Mouse (Mus musculus) kidney, embryonic 16.5 days (tissue): ENCODE results near the gene Lrp5. TPM values are rescaled to one million over a fixed set of nuclear protein-coding genes. Genes with fewer than 3 reads are reported as not detected.

ENCODE experiments used
- ATAC-seq: fragments of 200-750 bp; cut with Nextera tagmentation; 2 replicates; pipeline ENCODE4 v1.8.0; 2017; ENCODE audit warnings: moderate TSS enrichment; ENCODE audit not compliant: low FRiP score, low TSS enrichment
- H3K27ac ChIP-seq: fragments of 300-500 bp; sonication (generic); 2 replicates; pipeline ENCODE4 v1.5.1; 2014; ENCODE audit warnings: low read length
- H3K27me3 ChIP-seq: fragments of 300-500 bp; sonication (generic); 2 replicates; pipeline ENCODE4 v1.6.1; 2014; ENCODE audit warnings: low read length, control low read depth, mixed read lengths; ENCODE audit not compliant: insufficient read depth
- H3K36me3 ChIP-seq: fragments of 300-500 bp; sonication (generic); 2 replicates; pipeline ENCODE4 v1.6.1; 2014; ENCODE audit warnings: low read length, control low read depth, mixed read lengths; ENCODE audit not compliant: insufficient read depth
- H3K4me1 ChIP-seq: fragments of 300-500 bp; sonication (generic); 2 replicates; pipeline ENCODE4 v1.6.1; 2014; ENCODE audit warnings: low read length, control low read depth, mixed read lengths; ENCODE audit not compliant: insufficient read depth
- H3K4me2 ChIP-seq: fragments of 300-500 bp; sonication (generic); replicated peaks from 2 replicates; pipeline ENCODE4 v1.6.1; 2014; ENCODE audit warnings: low read depth, low read length
- H3K4me3 ChIP-seq: fragments of 300-500 bp; sonication (generic); 2 replicates; pipeline ENCODE4 v1.5.1; 2014; ENCODE audit warnings: mild to moderate bottlenecking, low read length
- H3K9ac ChIP-seq: fragments of 300-500 bp; sonication (generic); replicated peaks from 2 replicates; pipeline ENCODE4 v1.6.1; 2014; ENCODE audit warnings: low read length
- H3K9me3 ChIP-seq: fragments of 300-500 bp; sonication (generic); 2 replicates; pipeline ENCODE4 v1.6.1; 2016; ENCODE audit warnings: low read length, control low read depth
- WGBS: fragments of 180-500 bp; shearing (Covaris S2); extraction: QIAGEN DNeasy Blood & Tissue Kit; methylation state at CpG from one replicate; pipeline ENCODE4 v1.1.7; 2014; 5-methylcytosine and 5-hydroxymethylcytosine counted together
- polyA plus RNA-seq: library from polyadenylated mRNA; unstranded; fragments of >200 nt; fragmentation: Nextera tagmentation; extraction: Ambion mirVana; gene quantifications from 2 replicates; pipeline ENCODE4 v1.2.1, GENCODE M21; 2015

Gene Lrp5
- polyA plus RNA-seq, 1 experiment from 2014 or later = 7.0 TPM

DNA sequence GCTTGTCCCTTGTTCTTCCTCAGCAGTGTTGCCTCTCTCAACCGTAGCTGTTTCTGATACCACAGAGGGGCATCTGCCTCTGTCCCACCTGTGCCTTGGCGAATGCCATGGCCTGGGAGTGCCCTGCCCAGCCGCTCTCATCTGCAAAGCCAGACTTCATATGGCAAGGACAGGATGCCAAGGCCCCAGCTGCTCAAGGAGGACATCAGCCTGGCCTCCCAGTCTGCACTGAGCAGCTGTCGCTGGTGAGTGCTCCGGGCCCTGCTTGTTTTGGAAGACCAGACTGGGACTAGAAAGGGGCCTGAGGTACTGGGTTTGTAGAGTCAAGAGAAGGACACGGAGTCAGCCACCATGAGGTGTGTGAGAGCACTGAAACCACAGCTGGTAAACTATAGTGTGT, 28.0 kb upstream of the Lrp5 start:
- peaks cover 7% of the 10 kb centered on the region for H3K4me1 ChIP-seq
- H3K27ac ChIP-seq = no peak overlapping the region
- H3K4me2 ChIP-seq = no peak overlapping the region
- no peak overlapping the region for H3K9ac ChIP-seq
- no peaks in the 10 kb centered on the region for H3K27me3 ChIP-seq
- no peaks in the 10 kb centered on the region for H3K9me3 ChIP-seq
- peaks cover 31% of the 10 kb centered on the region for H3K36me3 ChIP-seq
- no peak for ATAC-seq
- WGBS = 96% methylated on average over 6 of the region's 6 CpGs
- H3K4me3 ChIP-seq = no peak overlapping the region

DNA sequence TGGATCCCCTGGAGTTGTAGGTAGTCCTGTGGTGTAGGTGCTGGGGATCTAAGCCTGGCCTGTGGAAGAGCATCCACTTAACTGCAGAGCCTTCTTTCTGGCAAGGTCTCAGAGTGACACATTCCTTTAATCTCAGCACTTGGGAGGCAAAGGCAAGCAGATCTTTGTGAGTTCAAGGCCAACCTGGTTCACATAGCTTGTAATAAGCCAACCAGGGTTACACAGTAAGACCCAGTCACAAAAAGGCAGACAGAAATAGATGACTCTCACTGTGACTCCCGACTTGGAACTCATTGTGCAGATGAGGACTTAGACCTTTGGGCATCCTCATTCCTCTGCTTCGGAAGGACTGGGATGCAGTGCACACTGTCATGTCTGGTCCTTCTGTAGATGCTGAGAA, 24.1 kb upstream of the Lrp5 start:
- no peaks in the 10 kb centered on the region for H3K27me3 ChIP-seq
- H3K9ac ChIP-seq = no peak overlapping the region
- no peak overlapping the region for H3K27ac ChIP-seq
- H3K4me1 ChIP-seq = peaks cover 13% of the 10 kb centered on the region
- H3K9me3 ChIP-seq = no peaks in the 10 kb centered on the region
- WGBS = 87% methylated on average over 2 of the region's 2 CpGs
- peaks cover 11% of the 10 kb centered on the region; the same call in 1 of the 2 replicates for H3K36me3 ChIP-seq
- ATAC-seq = no peak
- no peak overlapping the region for H3K4me2 ChIP-seq
- H3K4me3 ChIP-seq = no peak overlapping the region

DNA sequence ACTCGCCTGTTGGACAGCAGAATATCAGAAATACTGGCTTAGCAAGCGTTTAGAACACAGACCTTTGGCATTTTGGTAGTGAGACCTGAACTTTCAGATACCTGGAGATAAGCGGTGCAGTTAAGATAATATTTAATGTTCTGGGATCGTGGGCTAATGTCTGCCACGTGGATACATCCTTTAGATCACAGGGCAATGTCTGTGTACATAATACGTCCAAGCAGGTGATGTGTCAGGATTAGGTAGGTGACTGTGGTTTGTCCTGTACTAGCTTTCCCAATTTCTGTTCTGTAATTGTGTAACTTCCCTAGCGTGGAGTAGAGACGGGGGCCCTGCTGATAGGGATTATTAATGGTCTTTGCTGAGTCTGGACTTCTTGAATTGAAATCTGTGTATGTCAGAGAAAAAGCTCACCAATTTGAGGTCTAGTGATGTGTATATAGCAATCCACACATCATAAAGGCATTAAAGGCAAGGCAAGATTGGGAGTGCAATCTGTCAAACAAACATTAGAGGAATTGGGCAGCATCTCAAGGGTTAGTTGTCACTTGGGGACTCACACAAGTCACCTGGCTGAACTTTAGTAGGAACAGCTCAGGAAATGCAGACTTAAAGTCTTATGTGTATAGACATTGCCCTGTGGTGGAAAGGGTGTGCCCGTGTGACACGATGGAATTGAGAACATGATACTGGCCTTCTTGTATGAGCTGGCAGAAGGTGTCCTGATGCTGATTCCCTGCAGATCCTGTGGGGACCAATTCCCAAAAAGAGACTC, 22.8 kb upstream of the Lrp5 start:
- ATAC-seq = no peak
- Histone ChIP-seq H3K27ac (no peak overlapping the region), H3K4me1 (peaks cover 13% of the 10 kb centered on the region), H3K9me3 (no peaks in the 10 kb centered on the region), H3K27me3 (no peaks in the 10 kb centered on the region), H3K9ac (peak overlapping the region; percentile 83; the same call in 1 of the 2 replicates), H3K4me3 (peak overlapping the region; percentile 67), H3K4me2 (peak overlapping the region; percentile 84), H3K36me3 (no peaks in the 10 kb centered on the region)
- WGBS = 24% methylated on average over 10 of the region's 10 CpGs

DNA sequence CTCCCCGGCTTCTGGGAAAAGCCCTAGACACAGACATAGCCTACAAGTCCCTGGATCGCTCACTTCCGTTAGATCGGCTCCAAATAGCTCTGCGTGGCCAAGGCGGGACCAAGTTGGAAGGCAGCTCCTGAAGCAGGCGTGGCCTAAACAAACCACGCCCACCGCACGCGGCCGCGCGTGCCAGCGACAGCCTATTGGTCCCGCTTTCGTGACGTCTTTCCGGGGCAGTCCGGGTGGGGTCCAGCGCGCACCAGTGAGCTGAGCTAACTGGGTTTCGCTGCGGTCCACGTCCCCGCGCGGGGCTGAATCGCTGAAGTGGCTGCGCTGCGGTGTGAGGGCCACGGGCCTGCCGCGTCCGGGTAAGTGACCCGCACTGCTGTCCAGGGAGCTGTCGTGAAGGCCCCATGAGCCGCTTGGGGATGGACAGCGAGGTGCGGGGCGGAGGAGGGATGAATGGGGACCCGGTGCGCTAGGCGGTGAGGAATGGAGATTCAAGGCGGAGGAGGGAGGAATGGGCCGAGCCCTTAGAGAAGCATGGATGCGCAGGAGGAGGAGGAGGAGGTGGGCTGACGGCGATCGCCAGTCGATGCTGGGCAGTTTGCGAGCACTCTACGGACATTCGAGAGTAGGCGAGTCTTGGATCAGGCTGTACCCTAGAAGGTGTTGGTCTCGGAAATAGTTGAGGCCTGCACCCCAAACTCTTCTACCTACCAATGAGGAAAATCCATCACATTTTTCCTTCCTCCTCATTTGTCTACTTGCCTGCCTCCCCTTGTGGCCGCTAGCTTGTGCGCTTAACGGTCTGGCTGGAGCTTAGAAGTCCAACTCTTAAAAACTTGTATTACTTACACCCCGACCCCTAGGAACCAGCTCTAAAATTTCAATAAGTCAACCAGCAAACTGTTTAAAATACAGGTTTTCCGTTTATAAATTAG, 22.0 kb upstream of the Lrp5 start, which contains the start of gene 1810055G02Rik:
Gene 1810055G02Rik, plus strand, starts transcription at position 216 of the 935 bp plus-strand sequence.
- H3K36me3 ChIP-seq = no peaks in the 10 kb centered on the region
- H3K27ac ChIP-seq = peak within 1 kb of the TSS; percentile 91
- WGBS = under 1% methylated on average over 61 of the region's 61 CpGs
- peak; percentile 98 for ATAC-seq
- H3K4me2 ChIP-seq = peak within 1 kb of the TSS; percentile 84
- H3K4me1 ChIP-seq = peaks cover 13% of the 10 kb centered on the region
- H3K27me3 ChIP-seq = no peaks in the 10 kb centered on the region
- no peaks in the 10 kb centered on the region for H3K9me3 ChIP-seq
- H3K9ac ChIP-seq = peak within 1 kb of the TSS; percentile 83
- H3K4me3 ChIP-seq = peak within 1 kb of the TSS; percentile 67

DNA sequence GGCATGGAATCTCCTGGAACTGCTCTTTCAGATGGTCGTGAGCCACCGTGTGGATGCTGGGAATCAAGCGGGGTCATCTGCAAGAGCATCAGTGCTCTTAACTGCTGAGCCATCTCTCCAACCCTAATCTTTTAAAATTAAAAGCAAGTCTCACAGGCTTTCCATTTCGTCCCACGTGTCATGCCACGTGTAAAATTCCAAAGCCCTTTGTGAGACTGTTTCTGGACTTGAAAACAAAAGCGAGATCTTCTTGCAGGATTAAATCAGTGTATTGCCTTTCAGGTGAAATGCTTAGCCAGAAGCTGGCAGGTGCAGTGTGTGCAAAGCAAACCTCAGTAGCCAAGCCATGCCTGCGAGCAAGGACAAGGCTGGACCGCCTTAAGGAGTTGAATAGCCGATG, 21.2 kb upstream of the Lrp5 start:
- 40% methylated on average over 10 of the region's 10 CpGs for WGBS
- ATAC-seq = no peak

DNA sequence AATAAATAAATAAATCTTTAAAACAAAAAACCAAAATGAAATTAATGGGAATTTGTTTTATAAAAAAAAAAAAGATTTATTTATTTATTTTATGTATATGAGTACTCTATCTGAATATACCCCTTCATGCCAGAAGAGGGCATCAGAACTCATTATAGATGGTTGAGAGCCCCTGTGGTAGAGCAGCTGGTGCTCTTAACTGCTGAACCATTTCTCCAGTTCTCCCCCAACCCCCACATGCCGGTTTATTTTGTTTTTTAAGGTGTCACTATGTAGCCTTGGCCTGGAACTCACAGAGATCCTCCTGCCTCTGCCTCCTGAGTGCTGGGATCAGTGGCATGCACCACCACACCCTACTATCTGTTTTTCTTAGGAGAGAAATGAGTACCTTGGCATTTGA, 19.9 kb upstream of the Lrp5 start:
- WGBS = 53% methylated on average over 1 of the region's 1 CpGs
- Histone ChIP-seq H3K4me1 (peaks cover 13% of the 10 kb centered on the region), H3K4me2 (no peak overlapping the region), H3K36me3 (no peaks in the 10 kb centered on the region), H3K9ac (no peak overlapping the region), H3K9me3 (no peaks in the 10 kb centered on the region), H3K4me3 (no peak overlapping the region), H3K27ac (no peak overlapping the region), H3K27me3 (no peaks in the 10 kb centered on the region)
- no peak for ATAC-seq

More for the DNA sequence above, 21.2 kb upstream of the Lrp5 start:
- Histone ChIP-seq H3K4me3 (peak overlapping the region; percentile 67), H3K36me3 (no peaks in the 10 kb centered on the region), H3K9ac (peak overlapping the region; percentile 83), H3K9me3 (no peaks in the 10 kb centered on the region), H3K27ac (peak overlapping the region; percentile 70), H3K4me1 (peaks cover 13% of the 10 kb centered on the region), H3K4me2 (peak overlapping the region; percentile 84), H3K27me3 (no peaks in the 10 kb centered on the region)

DNA sequence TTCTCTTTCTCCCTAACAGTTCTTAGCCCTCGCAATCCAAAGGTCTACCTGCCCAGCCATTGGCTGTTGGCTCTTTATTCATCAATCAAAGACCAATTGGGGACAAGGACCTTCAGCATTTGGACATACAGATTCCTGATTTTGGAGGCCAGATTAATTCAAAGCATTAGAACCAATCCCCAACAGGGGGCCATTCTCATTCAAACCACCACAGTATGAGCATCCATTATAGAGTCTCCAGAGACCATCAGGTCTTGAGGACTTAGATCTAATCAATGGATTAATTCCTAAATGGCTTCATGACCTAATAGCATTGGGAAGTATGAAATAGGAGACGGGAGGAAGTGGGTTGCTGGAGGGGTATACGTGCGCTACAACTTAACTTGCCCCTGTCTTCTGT, 16.1 kb upstream of the Lrp5 start:
- Histone ChIP-seq H3K4me1 (peaks cover 1% of the 10 kb centered on the region; the same call in 1 of the 2 replicates), H3K4me3 (no peak overlapping the region), H3K36me3 (no peaks in the 10 kb centered on the region), H3K27me3 (no peaks in the 10 kb centered on the region), H3K9ac (no peak overlapping the region), H3K27ac (no peak overlapping the region), H3K4me2 (no peak overlapping the region), H3K9me3 (no peaks in the 10 kb centered on the region)
- WGBS = 89% methylated on average over 4 of the region's 4 CpGs
- no peak for ATAC-seq

DNA sequence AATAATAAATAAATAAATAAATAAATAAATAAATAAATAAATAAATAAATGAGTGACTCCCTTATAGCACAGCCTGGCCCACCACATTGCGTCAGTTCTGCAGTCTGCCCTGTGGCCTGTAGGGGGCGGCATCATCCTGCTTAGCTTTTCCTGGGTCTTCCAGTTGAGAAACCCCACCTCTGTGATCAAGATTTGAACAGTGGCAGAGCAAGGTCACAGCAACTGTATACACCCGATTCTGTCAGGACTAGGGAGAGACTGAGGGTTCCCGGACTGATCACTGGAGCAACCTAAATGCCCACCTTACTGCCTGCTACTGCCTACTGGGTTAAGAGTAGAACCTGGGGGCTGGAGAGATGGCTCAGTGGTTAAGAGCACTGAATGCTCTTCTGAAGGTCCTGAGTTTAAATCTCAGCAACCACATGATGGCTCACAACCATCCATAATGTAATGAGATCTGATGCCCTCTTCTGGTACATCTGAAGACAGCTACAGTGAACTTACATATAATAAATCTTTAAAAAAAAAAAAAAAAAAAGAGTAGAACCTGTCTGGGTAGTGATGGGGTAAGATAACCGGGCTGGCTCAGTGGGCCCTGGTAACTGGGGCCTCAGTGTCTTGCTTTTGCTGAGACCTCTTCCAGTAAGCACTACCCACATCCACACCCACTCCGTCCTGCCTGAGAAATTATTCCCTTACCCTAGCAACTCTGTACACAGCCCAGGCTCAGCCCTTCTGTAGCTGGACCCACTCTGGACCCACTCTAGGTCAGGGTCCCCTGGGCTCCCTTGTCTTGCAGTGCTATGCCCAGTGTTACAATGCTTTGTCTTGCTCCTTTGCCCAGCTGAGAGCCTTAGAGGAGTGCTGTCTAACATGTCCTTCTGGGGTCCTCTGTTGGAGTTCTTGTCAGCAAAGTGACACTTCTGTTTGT, 13.4 kb upstream of the Lrp5 start:
- Histone ChIP-seq H3K4me2 (no peak overlapping the region), H3K9ac (no peak overlapping the region), H3K27ac (no peak overlapping the region), H3K4me3 (no peak overlapping the region), H3K9me3 (no peaks in the 10 kb centered on the region), H3K27me3 (no peaks in the 10 kb centered on the region), H3K4me1 (no peaks in the 10 kb centered on the region), H3K36me3 (no peaks in the 10 kb centered on the region)
- WGBS = 31% methylated on average over 6 of the region's 6 CpGs
- ATAC-seq = peak; percentile 61

DNA sequence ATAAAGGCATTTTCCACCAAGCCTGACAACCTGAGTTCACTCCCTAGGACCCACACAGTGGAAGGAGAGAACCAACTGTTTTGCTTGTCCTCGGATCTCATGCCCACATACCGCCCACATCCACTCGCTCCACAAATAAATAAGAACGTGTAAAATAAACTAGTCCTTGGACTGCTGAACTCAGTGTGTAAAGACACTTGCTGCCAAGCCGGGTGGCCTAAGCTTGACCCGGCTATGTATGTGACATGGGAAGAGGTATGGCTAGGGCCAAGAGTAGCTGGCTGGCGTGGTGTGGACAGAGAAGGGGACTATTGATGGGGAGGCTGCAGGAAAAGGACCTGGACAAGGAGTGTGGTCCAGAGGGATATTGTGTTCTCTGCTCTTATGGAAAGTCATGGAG, 11.7 kb upstream of the Lrp5 start:
- no peak overlapping the region for H3K9ac ChIP-seq
- ATAC-seq = no peak
- H3K27me3 ChIP-seq = no peaks in the 10 kb centered on the region
- no peak overlapping the region for H3K4me2 ChIP-seq
- H3K27ac ChIP-seq = no peak overlapping the region
- WGBS = 82% methylated on average over 7 of the region's 7 CpGs
- no peaks in the 10 kb centered on the region for H3K36me3 ChIP-seq
- H3K4me3 ChIP-seq = no peak overlapping the region
- no peaks in the 10 kb centered on the region for H3K4me1 ChIP-seq
- no peaks in the 10 kb centered on the region for H3K9me3 ChIP-seq
